Mouse (Mus musculus): ENCODE measurements around the gene Afm. TPM values are rescaled to one million over a fixed set of nuclear protein-coding genes. Genes with fewer than 3 reads are reported as not detected.

Afm gene
- polyA plus RNA-seq, 1 experiment from 2014 or later: not detected

DNA sequence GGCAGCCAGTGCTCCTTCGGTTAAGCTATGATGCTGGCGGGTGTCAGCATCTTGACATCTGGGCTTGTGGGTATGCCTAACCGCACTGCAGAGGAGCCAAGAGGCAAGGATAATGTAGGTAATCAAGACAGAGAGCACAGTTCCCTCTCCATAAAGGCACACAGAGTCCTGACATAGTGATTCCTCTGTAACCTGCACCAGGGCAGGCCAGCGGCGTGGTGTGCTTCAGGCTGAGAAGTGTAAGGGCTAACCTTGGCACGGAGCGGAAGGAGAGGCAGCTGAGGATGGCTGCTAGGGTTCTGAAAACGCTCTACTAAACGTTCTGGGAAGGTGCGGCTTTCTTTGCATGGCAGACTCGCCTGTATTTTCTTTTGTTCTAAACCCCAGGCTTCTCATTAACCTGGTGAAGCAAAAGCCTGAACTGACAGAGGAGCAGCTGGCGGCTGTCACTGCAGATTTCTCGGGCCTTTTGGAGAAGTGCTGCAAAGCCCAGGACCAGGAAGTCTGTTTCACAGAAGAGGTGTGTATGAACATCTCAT lies 11.3 kb upstream of the Afm start:
- H3K4me1 ChIP-seq (ENCODE audit: control insufficient read depth, insufficient read depth, low read length): no peaks in the 10 kb centered on the region
- no peaks in the 10 kb centered on the region for H3K27me3 ChIP-seq (ENCODE audit: control insufficient read depth, insufficient read depth, low read length)
- ATAC-seq (replicated peaks; ENCODE audit: insufficient number of reproducible peaks, low FRiP score, low TSS enrichment): no peak
- no peak overlapping the region for H3K9ac ChIP-seq (ENCODE audit: low read depth, low read length)
- no peaks in the 10 kb centered on the region for H3K36me3 ChIP-seq (ENCODE audit: control insufficient read depth, insufficient read depth, low read length)
- no peak overlapping the region for H3K27ac ChIP-seq (ENCODE audit: low read depth, low read length)
- no peaks in the 10 kb centered on the region for H3K9me3 ChIP-seq (replicated peaks; ENCODE audit: control insufficient read depth, low read length)
- WGBS (ENCODE audit: insufficient replicate concordance): 53% methylated on average over 13 of the region's 13 CpGs
- H3K4me2 ChIP-seq: no peak overlapping the region
- no peak overlapping the region for H3K4me3 ChIP-seq (ENCODE audit: low read depth, low read length)

DNA sequence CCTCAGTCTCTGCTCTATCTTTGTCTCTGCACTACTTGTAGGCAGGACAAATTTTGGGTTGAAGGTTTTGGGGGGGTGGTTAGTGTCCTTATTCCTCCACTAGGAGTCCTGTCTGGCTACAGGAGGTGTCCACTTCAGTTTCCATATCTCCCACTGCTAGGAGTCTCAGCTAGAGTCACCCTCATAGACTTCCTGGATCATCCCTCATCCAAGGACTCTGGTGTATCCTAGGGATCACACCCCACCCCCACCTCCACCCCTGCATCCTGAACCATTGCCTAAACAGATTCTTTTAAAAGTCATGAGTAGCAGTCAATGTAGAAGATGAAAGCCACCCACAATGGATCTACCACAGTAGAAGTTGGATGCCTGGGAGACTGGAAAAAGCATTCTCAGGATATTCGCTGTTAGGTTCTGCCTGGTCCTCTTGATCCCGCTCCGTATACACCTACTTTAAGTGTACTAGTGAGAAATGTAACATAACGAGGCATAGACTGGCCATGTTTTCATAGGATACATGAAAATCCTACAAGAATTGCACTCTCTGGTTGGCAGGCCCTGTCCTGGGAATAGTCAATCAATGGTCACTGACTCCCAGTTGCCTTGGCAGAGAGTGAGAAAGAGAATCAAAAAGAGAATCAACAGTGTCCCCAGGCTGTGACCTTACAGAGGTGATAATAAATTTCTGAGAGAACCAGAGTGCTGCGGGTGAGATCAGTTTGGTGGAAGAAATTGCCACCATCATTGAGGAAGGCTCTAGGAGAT lies 8.7 kb upstream of the Afm start:
- no peaks in the 10 kb centered on the region for H3K9me3 ChIP-seq (replicated peaks; ENCODE audit: control insufficient read depth, low read length)
- H3K36me3 ChIP-seq (ENCODE audit: control insufficient read depth, insufficient read depth, low read length): no peaks in the 10 kb centered on the region
- H3K4me3 ChIP-seq (ENCODE audit: low read depth, low read length): no peak overlapping the region
- no peak for ATAC-seq (replicated peaks; ENCODE audit: insufficient number of reproducible peaks, low FRiP score, low TSS enrichment)
- H3K4me1 ChIP-seq (ENCODE audit: control insufficient read depth, insufficient read depth, low read length): no peaks in the 10 kb centered on the region
- H3K27me3 ChIP-seq (ENCODE audit: control insufficient read depth, insufficient read depth, low read length): no peaks in the 10 kb centered on the region
- no peak overlapping the region for H3K4me2 ChIP-seq
- 82% methylated on average over 5 of the region's 5 CpGs for WGBS (ENCODE audit: insufficient replicate concordance)
- H3K9ac ChIP-seq (ENCODE audit: low read depth, low read length): no peak overlapping the region
- no peak overlapping the region for H3K27ac ChIP-seq (ENCODE audit: low read depth, low read length)

DNA sequence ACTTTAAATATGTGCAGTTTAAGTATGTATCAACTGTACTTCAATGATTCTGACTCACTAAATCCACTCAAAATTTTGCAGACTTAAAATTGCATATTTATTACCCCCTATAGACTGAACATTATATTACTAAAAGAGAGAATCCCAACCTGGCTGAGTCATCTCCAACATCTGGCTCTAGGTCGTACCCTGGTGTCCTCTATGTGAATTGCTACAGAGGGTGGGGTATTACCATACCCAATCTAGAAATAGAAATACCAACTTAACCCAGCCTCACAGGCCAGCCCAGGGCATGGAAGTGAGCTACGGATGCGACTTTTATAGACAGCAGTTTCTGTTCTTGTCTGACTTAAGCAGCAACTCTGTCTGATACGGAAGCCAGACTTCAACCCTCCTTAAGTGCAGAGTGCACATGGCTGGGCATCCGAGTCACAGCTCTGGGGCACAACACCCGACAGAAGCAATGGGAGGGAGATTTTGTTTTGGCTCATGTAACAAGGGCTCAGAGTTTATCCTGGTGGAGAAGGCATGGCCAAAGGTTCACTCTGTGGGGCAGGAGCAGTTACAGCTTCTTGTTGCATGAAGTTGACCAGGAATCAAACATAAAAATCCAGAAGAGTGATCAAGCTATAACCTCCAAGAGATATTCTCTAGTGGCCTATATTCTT lies 6.3 kb upstream of the Afm start:
- Histone ChIP-seq H3K27me3 (ENCODE audit: control insufficient read depth, insufficient read depth, low read length) (no peaks in the 10 kb centered on the region), H3K4me1 (ENCODE audit: control insufficient read depth, insufficient read depth, low read length) (no peaks in the 10 kb centered on the region), H3K36me3 (ENCODE audit: control insufficient read depth, insufficient read depth, low read length) (no peaks in the 10 kb centered on the region), H3K9me3 (replicated peaks; ENCODE audit: control insufficient read depth, low read length) (no peaks in the 10 kb centered on the region), H3K9ac (ENCODE audit: low read depth, low read length) (no peak overlapping the region), H3K27ac (ENCODE audit: low read depth, low read length) (no peak overlapping the region), H3K4me2 (no peak overlapping the region), H3K4me3 (ENCODE audit: low read depth, low read length) (no peak overlapping the region)
- WGBS (ENCODE audit: insufficient replicate concordance): 72% methylated on average over 6 of the region's 6 CpGs
- ATAC-seq (replicated peaks; ENCODE audit: insufficient number of reproducible peaks, low FRiP score, low TSS enrichment): no peak

DNA sequence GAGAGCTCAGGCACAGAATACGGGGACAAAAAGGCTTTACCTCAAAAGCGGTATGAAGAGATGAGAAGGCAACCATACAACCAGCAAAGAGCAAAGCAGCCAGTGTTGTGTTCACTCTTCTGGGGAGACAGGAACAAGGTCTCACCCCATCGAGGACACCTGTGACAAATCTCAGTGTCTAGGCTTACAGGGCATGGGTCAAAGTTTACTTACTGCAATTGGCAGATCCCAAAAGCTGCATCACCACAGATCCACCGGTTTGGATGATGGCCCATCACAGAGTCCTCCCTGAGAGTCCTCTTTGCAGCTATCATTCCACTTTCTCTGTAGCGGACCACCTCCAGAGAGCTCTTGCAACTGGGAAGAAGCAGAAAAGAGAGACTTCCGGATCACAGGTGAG lies 3.2 kb upstream of the Afm start:
- ATAC-seq (replicated peaks; ENCODE audit: insufficient number of reproducible peaks, low FRiP score, low TSS enrichment): no peak
- Histone ChIP-seq H3K27me3 (ENCODE audit: control insufficient read depth, insufficient read depth, low read length) (no peaks in the 10 kb centered on the region), H3K36me3 (ENCODE audit: control insufficient read depth, insufficient read depth, low read length) (no peaks in the 10 kb centered on the region), H3K4me1 (ENCODE audit: control insufficient read depth, insufficient read depth, low read length) (no peaks in the 10 kb centered on the region), H3K9me3 (replicated peaks; ENCODE audit: control insufficient read depth, low read length) (no peaks in the 10 kb centered on the region), H3K4me3 (ENCODE audit: low read depth, low read length) (no peak overlapping the region), H3K9ac (ENCODE audit: low read depth, low read length) (no peak overlapping the region), H3K27ac (ENCODE audit: low read depth, low read length) (no peak overlapping the region), H3K4me2 (no peak overlapping the region)
- WGBS (ENCODE audit: insufficient replicate concordance): 88% methylated on average over 6 of the region's 6 CpGs

DNA sequence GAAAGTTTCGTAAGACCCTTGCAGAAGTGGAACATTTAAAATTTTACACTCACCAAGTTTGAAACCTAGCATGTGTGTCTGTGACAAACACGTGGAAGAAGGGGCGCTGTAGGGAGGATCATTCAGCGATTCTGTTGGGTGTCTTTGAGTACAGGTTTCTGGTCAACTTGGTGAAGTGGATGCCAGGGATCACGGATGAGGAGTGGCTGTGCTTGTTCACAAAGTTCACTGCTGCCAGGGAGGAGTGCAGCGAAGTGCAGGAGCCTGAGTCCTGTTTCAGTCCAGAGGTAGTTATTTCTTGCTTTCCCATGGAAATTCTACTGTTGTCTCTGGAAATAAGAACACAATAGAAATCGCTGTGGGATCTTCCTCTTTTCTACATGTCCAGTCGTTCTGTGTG lies 32.5 kb downstream of the Afm start:
- H3K9me3 ChIP-seq (replicated peaks; ENCODE audit: control insufficient read depth, low read length): no peaks in the 10 kb centered on the region
- H3K4me2 ChIP-seq: no peak overlapping the region
- H3K4me3 ChIP-seq (ENCODE audit: low read depth, low read length): no peak overlapping the region
- H3K36me3 ChIP-seq (ENCODE audit: control insufficient read depth, insufficient read depth, low read length): no peaks in the 10 kb centered on the region
- ATAC-seq (replicated peaks; ENCODE audit: insufficient number of reproducible peaks, low FRiP score, low TSS enrichment): no peak
- no peaks in the 10 kb centered on the region for H3K4me1 ChIP-seq (ENCODE audit: control insufficient read depth, insufficient read depth, low read length)
- H3K9ac ChIP-seq (ENCODE audit: low read depth, low read length): no peak overlapping the region
- 80% methylated on average over 8 of the region's 8 CpGs for WGBS (ENCODE audit: insufficient replicate concordance)
- H3K27ac ChIP-seq (ENCODE audit: low read depth, low read length): no peak overlapping the region
- H3K27me3 ChIP-seq (ENCODE audit: control insufficient read depth, insufficient read depth, low read length): no peaks in the 10 kb centered on the region

DNA sequence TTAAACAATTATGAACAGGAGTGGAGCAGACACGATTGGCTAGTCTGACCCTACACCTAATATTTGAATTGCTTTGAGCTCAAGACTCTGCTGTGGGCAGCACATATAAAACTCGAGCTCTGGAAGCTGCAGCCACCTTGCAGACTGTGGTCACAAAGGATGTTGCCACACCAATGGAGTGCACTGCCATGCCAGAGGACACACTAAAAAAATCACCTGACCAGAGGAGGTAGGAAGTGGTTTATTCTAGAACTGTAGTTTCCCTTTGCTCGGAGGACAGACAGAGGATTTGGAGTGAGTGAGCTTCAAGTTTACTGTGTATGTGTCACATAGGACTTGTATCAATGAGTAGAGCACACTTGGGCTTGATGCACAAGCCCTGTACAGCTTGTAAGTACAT lies 37.3 kb downstream of the Afm start:
- Histone ChIP-seq H3K36me3 (ENCODE audit: control insufficient read depth, insufficient read depth, low read length) (no peaks in the 10 kb centered on the region), H3K4me1 (ENCODE audit: control insufficient read depth, insufficient read depth, low read length) (no peaks in the 10 kb centered on the region), H3K27me3 (ENCODE audit: control insufficient read depth, insufficient read depth, low read length) (no peaks in the 10 kb centered on the region), H3K9ac (ENCODE audit: low read depth, low read length) (no peak overlapping the region), H3K27ac (ENCODE audit: low read depth, low read length) (no peak overlapping the region), H3K4me2 (no peak overlapping the region), H3K4me3 (ENCODE audit: low read depth, low read length) (no peak overlapping the region), H3K9me3 (replicated peaks; ENCODE audit: control insufficient read depth, low read length) (no peaks in the 10 kb centered on the region)
- no peak for ATAC-seq (replicated peaks; ENCODE audit: insufficient number of reproducible peaks, low FRiP score, low TSS enrichment)
- WGBS (ENCODE audit: insufficient replicate concordance): 75% methylated on average over 3 of the region's 3 CpGs

DNA sequence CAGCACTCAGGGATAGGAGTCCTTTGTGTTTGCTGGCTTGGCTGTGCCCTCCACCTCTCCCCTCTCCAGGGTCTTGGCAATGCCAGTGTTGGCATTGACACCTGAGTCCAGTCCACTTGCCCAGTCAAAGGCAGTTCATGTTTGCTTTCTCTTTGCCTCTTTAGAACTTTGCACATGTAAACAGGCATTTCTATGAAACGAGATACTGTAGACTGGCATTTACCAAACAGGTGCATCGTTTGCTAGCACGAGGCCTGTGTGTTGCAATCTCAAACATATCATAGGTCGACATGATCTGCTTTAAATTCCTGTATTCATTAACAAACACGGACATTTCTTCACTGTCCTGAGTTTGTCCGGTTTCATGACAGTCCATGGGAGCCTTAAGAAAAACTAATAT lies 42.0 kb downstream of the Afm start, which contains the start of gene 5830473C10Rik:
Gene 5830473C10Rik (plus strand): TSS at position 365 of the 400 bp plus-strand sequence.
- no peak for ATAC-seq (replicated peaks; ENCODE audit: insufficient number of reproducible peaks, low FRiP score, low TSS enrichment)
- H3K27ac ChIP-seq (ENCODE audit: low read depth, low read length): no peak within 1 kb of the TSS
- no peaks in the 10 kb centered on the region for H3K27me3 ChIP-seq (ENCODE audit: control insufficient read depth, insufficient read depth, low read length)
- 0 out of 2 replicates have a peak, but pooled peaks cover 3% of the 10 kb centered on the region for H3K4me1 ChIP-seq (ENCODE audit: control insufficient read depth, insufficient read depth, low read length)
- no peak within 1 kb of the TSS for H3K4me3 ChIP-seq (ENCODE audit: low read depth, low read length)
- H3K9me3 ChIP-seq (replicated peaks; ENCODE audit: control insufficient read depth, low read length): no peaks in the 10 kb centered on the region
- no peaks in the 10 kb centered on the region for H3K36me3 ChIP-seq (ENCODE audit: control insufficient read depth, insufficient read depth, low read length)
- WGBS (ENCODE audit: insufficient replicate concordance): 84% methylated on average over 6 of the region's 6 CpGs
- H3K9ac ChIP-seq (ENCODE audit: low read depth, low read length): no peak within 1 kb of the TSS
- H3K4me2 ChIP-seq: no peak within 1 kb of the TSS

DNA sequence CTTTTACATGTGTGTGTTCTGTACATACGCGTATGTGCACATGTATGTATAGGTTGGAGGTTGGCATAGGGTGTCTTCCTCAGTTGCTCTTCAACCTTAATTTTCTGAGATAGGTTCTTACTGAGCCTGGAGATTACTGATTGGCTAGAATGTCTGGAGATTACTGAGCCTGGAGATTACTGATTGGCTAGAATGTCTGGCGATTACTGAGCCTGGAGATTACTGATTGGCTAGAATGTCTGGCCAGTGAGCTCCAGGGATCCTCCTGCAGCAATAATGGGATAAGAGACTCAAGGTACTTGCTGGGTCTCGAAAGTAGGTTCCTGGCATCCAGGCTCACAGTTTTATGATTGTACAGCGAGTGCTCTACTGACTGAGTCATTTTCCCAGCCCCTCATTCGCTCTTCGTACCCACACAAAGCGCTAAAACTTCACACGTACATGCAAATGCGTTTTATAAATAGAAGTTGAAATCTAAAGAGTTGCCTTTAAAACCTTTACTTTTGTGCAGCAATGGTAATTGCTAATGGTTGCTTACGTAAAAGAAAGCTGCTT lies 43.1 kb downstream of the Afm start:
- no peak for ATAC-seq (replicated peaks; ENCODE audit: insufficient number of reproducible peaks, low FRiP score, low TSS enrichment)
- no peak overlapping the region for H3K4me2 ChIP-seq
- 88% methylated on average over 11 of the region's 11 CpGs for WGBS (ENCODE audit: insufficient replicate concordance)

More for the DNA sequence above, 43.1 kb downstream of the Afm start:
- Histone ChIP-seq H3K9me3 (replicated peaks; ENCODE audit: control insufficient read depth, low read length) (no peaks in the 10 kb centered on the region), H3K27ac (ENCODE audit: low read depth, low read length) (no peak overlapping the region), H3K4me3 (ENCODE audit: low read depth, low read length) (no peak overlapping the region), H3K27me3 (ENCODE audit: control insufficient read depth, insufficient read depth, low read length) (no peaks in the 10 kb centered on the region), H3K36me3 (ENCODE audit: control insufficient read depth, insufficient read depth, low read length) (no peaks in the 10 kb centered on the region), H3K9ac (ENCODE audit: low read depth, low read length) (no peak overlapping the region), H3K4me1 (ENCODE audit: control insufficient read depth, insufficient read depth, low read length) (0 out of 2 replicates have a peak, but pooled peaks cover 3% of the 10 kb centered on the region)

All from heart, embryonic 11.5 days (tissue).